Mouse (Mus musculus) activated CD4-positive, CD25-positive, alpha-beta regulatory T cell, adult 4 months (primary cell): Measurements from ENCODE around the gene Cytl1. TPM values are rescaled to one million over a fixed set of nuclear protein-coding genes. Genes with fewer than 3 reads are reported as not detected.

Experiments used
- ATAC-seq: one replicate; pipeline ENCODE4 v1.8.0; 2017
- polyA plus RNA-seq, 2 experiments: library from polyadenylated mRNA; unstranded; fragments of 100-300 nt; shearing (Covaris generic); gene quantifications; one replicate each; pipeline ENCODE4 v1.2.1; 2017

Gene Cytl1
- polyA plus RNA-seq, result not detected

DNA sequence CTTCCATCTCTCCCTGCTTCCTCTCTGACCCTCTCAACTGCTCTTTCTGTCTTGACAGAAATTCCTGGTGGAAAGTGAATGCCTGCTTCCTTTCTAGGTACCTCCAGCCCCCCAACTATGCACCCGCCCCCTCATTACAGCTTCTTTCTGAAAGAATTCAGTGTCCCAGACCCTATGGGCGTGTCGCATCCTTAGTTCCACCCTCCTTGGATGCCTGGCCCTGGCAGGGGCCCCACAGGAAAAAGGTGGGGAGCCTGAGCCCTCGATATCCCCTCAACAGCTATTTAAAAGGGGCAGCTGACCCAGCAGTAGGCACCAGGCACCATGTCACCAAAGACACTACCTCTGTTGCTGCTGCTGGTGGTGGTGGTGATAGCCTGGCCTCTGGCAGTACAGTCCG, at the start of gene Cytl1:
Cytl1 (plus strand) TSS at position 296 of the 400 bp plus-strand sequence.
- ATAC-seq, result no peak

DNA sequence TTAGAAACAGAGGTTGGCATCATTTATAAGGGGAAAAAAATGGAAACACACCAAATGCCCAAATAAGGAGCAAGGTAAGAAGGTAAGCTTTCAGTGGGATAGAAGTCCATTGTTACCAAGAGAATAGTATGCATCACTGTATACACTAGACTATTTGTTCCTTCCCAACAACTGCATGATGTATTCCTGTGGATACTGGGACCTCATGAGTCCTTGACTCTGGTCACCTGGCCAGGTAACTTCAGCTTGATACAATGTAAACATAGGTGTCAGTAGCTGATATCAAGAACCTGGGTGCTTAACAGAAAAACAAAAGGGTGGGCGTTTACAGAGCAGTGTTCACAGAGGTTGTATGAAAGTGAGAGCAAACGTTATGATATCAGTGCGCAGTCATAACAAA, 42.6 kb upstream of the Cytl1 start:
- ATAC-seq, result no peak

DNA sequence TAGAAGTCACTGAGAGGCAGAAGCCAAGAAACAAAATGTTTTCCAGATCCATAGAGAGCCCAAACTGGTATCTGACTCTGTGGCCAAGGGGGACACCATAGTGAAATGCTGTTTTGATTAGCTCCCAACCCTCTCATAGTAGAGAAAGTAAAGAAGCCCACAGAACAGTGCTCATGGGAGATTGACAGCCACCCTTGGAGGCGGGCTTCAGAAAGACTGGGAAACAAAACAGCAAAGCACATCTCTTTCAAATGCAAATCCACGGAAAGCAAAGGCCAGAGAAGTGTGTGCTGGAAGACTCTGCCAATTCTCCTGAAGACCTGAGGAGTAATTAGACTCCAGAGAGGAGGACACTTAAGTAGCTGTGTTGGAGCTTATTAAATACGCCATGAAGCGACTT, 39.5 kb upstream of the Cytl1 start:
- no peak for ATAC-seq

DNA sequence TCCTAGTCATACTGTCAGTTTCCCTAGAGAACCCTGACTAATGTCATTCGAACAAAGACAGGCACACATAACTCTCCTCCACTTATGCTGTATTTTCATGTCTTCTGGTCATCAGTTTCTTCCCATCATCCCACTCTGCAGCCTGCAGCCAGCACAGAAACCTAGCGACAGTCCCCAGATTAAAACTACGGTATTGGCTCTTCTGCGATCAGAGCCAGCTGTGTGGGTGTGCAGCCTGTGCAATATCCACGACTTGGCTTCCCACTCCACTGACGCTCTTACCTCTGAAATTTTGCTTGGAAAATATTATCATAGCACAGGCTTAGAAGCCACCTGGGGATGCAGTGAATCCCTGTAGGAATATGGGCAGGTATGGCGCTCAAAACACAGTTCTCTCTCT, 38.0 kb upstream of the Cytl1 start:
- no peak for ATAC-seq

DNA sequence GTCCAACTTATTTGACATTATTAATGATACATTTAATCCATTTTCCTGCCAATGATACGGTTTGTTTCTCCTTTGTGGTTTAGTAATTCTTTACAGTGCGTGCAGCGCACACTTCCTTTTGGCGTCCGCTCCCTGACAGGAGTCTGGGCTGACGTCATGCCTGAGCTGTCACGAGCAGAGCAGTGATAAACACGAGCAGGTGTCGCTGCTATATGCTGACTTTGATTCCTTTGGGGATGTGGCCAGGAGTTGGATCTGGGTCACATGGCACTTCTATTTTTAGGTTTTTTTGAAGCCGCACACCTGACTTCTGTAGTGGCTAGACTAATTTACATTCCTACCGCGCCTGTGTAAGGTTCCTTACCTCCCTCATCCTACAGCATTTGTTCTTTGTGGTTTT, 35.6 kb upstream of the Cytl1 start:
- no peak for ATAC-seq

DNA sequence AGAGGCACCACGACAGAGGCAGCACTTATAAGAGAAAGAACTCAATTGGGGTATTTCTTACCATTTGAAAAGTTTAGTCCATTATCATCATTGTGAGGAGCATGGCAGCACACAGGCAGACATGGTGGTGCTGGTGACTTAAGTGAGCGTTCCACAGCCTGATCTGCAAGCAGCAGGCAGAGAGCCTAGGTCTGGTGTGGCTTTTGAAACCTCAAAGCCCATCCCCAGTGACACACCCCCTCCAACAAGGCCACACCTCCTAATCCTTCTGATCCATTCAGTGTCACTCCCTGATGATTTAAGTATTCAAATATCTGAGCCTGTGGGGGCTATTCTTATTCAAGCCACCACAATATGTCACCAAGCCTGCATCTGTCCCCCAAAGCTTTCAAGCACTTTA, 30.4 kb upstream of the Cytl1 start:
- ATAC-seq, result no peak

DNA sequence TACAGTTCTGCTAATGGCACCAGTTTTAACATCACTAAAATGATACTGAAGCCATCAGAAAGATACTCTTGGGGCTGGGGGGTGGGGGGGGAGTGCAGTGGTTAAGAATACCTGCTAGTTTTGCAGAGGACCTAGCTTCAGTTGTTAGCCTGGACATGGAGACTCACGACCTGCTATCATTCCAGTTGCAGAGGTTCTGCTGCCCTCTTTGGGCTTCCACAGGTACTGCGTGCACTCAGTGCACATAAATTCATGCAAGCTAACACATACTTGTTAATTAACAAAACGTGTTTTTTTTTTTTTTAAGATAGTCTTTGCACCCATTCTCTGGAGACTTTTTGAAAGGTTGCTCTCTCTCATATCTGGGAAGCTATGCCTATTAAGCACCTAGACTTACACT, 27.2 kb upstream of the Cytl1 start:
- no peak for ATAC-seq

DNA sequence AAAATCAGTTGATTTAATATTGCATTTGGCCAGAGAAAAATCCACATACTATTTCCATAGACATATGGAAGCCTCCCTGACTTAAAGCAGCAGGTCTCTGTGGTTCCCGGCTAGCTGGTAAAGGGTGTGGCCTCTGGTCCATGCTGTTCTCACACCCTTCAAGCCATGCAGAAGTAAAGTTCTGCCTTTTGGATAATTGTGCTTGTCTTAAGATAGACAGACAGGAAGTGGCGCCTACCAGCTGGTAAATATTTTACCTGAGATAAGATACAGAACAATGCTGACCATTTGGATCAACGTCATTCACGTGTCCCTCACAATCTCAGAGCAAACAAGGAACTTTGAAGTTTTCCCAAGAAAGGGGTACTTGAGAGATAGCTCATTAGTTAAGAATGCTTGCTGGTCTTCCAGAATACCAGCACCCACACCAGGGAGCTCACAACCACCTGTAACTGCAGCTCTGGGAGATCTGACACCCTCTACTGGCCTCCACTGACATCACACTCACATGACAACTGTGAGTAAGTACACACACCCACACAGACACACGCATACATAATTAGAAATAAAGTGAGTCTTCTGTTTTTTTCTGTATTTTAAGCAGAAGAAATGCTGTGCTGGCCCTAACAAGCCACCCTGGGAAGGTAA, 25.9 kb upstream of the Cytl1 start:
- ATAC-seq, result no peak

DNA sequence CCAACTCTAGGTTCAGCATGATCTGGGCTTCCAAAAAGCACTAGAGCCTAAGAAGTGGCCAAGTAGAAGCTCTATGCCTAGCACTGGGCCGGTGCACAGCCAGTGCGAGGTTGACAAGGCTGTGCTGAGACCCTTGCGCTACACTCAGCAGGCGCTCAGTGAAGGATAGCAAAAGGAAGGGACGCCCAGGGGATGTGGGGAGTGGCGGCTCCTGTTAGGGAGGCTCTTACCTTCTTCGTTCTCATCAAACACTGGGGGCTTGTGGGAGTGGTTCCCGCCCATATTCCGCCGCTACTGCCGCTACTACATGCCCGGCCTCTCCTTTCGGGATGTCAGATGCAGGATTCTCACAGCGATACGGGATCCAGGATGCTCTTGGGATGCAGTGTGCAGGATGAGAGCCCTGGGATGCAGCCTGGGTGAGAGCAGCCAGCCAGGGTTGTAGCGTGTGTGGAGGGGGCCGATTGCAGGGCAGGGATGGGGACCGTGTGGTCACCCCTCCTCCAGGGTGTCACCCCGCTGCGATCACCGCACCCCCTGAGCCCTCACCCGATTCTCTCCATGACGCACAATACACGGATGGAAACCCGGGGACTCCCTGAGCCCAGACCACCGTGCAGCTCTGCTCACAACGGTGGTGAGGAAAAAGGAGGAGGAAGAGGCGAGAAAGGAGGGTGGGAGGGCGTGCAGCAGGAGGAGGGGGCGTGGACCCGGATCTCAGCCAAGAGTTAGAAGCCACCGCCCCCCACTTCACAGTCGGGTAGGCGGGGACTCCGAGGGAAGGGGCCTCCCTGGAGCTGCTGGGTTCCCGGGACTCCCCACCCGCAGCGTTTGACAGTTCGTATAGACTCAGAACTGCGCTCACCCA, 18.6 kb upstream of the Cytl1 start, which contains the start of gene Stk32b:
Stk32b (minus strand) TSS at position 667 of the 868 bp plus-strand sequence.
- ATAC-seq, result no peak

DNA sequence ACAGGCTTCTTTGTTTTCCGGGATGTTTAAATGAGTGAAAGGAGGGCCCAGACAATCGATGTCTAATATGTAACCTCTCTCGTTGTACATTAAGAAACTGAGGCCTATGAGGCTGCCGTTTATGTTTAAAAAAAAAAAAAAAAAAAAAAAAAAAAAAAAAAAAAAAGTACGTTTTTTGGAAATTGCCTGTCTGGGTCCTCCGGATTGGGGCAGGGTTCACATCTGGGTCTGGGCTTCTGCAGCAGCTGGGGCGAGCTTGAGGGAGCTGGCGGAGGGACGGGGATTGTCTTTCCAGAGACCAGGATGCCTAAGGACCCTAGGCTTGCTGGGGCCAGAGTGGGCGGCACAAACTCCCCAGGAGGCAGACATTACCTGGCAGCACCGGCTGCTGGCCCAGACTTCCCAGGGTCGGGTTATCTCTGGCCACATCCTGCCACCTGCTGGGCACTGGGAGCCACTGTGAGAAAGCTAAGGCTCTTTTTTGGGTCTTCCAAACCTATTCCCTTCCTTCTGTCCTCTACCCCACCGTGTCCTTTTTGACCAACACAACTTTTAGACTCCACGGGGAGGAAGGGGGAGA, 17.8 kb upstream of the Cytl1 start:
- ATAC-seq, result no peak

DNA sequence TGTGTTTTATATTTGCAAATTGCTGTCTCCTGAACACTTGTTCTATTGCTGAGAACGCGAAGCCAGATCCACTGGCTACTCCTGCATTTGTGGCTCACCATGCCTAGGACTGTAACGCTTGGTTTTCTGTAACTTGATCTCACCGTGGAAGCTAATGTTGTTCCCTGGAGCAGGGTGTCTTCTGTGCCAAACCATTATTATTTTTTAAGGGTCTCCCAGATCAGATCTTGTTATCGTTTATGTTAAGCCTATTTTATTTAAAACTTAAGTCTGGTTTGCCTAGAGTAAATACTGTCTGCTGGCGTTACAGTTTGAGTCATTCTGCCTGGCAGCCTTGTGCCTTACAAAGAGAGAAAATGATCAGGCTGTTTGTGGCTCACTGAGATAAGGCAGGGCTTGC, 14.6 kb upstream of the Cytl1 start:
- no peak for ATAC-seq

DNA sequence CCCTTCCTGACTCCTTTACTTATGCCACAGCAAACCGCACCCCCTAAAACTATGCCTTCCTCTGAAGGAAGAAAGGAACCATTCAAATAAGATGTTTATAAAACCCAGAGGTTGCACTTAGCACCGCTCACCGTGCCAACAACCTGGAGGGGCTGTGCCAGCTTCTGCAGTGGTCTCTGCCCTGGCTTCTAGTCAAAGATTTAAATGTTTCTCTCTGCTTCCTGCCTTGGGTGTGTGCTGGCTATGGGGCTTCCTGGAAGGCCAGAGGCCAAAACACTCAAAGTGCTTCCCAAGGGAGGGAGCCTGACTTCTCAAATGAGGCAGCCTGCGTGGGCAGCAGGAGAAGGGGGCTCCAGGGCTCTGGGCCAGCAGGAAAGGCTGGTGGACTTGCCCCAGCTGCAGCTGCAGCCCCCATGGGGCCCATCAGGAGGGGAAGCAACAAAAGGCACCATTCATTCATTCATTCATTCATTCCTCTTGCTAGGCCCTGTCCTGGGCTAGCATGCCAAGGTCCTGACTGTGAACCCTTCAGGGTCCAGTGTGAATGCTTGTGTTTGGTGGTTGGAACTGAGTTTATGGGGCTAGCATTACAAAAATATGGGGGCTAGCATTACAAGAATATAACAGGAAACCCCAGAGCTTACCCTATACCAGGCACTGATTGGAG, 10.0 kb upstream of the Cytl1 start:
- ATAC-seq, result no peak

DNA sequence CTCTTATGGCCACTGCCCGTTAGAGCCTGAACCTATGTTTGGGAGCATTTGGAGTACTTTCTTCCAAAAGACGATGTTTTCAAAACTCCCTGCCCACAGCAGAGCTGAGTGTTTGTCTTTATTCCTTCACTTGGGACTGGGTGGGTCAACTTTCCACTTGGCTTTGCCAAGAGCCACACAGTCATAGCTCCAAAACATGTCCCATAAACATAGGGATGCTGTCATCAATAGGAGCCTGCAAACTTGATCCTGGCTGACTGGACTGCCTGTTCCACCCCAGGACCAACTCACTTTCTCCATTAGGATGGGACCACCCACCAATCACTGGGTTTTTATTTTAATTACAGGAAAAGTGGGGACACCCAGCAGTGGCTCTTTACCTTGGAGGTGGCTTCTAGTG, 4.5 kb upstream of the Cytl1 start:
- ATAC-seq, result no peak

DNA sequence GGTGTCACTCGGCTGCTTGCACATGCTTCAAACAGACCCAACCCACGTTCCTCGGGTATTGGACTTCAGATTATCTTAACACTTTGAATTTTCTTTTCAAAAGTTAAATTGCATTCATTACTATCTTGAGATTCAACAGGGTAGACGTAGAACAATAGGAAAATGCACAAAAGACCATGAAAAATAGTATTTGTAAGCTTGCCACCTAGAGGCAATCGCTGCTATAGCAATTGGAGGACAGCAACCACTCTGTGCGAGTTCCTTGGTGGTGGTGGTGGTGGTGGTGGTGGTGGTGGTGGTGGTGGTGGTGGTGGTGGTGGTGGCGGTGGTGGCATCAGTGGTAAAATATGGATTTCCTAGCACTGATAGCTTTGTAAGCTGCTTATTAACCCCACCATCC, 894 bp downstream of the Cytl1 start:
- no peak for ATAC-seq

DNA sequence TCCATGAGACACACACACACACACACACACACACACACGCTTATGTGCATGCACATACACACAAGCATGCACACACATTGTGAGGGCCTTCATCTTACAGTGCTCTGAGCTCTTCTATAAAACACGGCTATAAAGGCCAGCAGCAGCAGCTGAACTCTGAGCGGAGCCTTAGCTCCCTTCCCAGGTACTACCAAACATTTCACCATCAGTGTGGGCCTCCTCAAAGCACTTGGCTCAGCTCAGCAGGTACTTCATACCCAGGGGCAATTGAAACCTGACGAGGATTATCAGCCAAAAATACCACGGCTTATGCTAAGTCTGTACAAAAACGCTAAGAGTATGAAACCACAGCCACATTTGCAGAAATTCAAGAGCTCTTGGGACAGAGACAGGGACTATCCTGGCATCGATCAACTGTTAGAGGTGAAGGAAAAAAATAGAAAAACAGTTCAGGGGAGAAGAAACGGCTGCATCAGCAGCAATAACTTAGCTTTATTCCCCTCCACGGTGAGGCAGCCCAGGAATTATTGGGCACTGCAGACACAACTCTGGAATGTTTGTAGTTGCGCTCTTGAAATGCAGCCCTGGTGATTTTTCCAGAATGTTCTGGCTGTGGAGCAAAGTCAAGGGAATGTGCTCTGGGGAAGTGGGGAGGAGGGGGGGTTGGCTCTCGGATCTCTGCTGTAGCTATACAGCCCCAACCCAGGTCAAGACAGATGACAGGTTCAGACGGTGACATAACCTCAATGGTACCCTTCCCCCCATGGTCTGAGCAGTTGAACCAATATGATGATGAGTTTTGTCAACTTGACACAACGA, 8.8 kb downstream of the Cytl1 start:
- ATAC-seq, result no peak

DNA sequence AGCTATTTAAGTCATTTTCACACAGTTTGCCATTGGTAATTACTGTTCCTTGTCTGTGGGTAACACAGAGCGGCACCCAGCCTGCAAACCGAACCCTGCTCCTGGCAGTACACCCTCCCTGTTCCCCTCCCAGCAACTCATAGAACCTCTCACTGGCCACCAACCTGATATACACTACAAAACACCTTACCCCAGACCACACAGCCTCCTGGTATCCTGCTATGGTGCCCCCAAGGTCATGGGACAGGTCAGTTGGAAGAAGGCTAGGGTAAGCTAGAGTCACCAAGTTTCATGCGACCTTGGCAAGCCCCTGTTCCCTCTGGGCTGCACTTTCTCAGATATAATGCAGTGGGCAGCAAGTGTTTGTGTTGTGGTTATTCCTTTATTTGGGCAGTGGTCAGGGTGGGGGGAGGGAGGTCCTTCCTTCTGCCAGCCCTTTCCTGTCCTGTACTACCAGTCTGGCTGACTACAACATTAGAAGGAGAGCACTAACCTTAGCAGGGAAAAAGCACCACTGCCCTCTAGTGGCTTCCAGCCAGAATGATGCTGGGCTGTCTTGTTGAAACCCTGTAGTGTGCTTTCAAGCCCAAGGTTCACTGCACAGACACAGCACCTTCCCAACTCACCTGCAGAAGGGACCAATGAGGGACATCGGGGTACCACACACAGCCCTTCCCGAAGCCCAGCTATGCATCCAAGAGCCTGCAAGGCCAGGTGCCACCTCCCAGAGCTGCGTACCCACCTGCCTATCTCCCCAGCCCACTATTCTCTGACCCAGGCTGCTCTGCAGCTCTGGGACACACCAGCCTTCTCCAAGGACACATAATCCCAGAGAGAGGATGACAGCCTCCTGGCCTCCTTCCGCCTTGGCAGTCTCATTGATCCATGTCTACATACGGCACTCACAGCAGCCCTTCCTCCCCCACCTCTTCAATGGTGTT, 17.0 kb downstream of the Cytl1 start:
- ATAC-seq, result no peak

DNA sequence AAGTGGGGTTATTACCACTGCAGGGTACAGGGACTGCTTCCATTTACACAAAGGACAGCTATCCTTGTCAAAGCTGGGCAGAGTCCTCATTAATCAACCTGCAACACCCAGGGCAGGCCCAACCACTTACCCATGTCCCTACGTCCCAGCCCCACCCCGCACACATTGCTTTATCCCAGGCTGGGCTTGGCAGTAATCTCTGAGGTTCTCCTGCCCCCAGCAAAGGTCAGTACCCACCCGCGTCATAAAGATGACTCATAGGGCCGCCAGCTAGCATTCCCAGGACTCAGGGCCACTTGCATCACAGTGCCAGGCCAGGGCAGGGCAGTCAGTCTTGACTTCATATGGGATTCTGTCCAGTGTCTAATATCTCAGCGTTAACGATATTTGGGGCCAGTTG, 18.0 kb downstream of the Cytl1 start:
- ATAC-seq, result no peak

DNA sequence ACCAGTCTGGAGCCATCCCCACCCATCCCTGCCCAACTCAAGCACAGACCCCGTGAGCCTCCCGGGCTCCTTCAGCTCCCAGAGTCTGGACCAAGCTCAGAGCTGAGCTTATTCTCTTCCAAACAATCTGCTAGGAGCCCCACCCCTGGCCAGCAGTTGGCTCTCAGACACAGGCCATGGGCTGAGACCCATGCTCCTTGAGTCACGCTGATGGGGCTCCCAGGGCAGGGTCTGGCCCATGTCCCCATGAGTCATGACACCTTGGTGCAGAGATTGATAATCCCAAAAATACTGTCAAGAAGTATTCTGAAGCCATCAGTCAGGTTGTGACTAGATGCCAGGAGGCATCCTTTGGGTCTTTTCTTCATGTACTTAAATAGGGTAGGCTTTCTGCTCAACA, 26.7 kb downstream of the Cytl1 start:
- no peak for ATAC-seq

DNA sequence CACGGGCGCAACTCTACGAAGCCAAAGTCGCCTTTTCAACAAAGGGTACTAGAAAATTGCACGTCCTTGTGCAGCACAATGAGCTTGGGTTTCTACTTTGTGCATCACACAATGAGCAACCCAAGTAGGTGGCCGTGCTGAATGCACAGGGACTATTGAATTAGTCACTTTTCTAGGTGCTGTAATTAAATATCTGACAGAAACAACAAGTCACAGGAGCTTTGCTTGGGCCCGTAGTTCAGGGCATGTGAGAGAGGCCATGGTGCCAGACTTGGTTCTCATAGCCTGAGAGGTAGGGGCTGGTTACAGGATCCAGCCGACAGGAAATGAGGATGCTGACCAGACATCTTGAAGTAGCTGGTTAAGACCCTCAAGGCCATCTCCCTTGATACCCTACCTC, 30.5 kb downstream of the Cytl1 start:
- ATAC-seq, result no peak

DNA sequence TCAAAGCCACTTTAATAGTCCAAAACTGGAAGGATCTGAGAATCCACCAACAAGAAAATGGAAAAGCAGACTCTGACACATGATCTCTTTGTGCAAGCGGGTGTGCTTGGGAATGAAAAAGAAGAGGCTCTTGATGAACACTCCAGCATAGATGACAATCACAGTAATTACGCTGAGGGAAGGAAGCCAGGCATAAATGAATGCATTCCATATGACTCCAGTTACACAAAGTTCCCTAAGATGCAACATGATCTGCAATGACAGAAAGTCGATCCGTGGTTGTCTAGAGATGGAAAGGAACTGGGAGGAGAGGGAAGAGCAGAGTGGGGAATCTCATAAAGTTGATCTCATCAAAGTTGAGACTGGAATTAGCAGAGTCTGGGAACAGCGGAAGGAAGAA, 31.9 kb downstream of the Cytl1 start:
- ATAC-seq, result no peak

DNA sequence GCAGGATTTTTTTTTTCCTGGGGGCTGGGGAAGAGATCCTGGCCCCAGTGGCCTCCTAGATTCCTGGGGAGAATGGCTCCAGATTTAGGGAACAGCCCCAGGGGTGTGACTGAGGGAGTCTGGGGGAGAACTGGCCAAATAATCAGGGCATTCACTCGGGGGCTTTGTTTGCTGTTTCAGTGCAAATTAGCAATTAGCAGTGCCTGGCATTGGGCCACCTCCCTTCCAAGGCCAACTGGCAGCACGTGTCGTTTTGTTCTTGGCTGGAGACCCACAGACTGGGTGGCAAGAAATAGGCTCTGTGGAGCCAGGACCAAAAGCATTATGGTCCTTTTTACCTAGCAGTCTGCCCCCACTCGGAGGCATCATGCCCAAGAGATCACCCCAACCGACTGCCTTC, 33.7 kb downstream of the Cytl1 start:
- ATAC-seq, result no peak
